Comparison of ENCODE assay signal across 8 mouse cellular contexts in genomic region chr4:150569135-150569833, GRCm38 (mm10).
DNase-seq lines count a peak whose midpoint lies in the region; ATAC-seq and TF ChIP-seq lines count a peak whose summit lies in the region.

No protein-coding gene starts in this region.

- in situ Hi-C loops in CH12.LX (cut with MboI; ENCODE audit: low pct_ligation_motif_present, low pct_unique_long_range_greater_than_20kb, low sequenced_read_pairs): no loop called here

- no peak for TF ChIP-seq EP300 in CH12.LX (IDR thresholded peaks at IDR 0.05; ENCODE audit: low read length)

- 0% methylated on average over 59 of the region's 73 CpGs for WGBS in forebrain, embryonic 11.5 days
- under 1% methylated on average over 63 of the region's 73 CpGs for WGBS in heart, embryonic 15.5 days
- WGBS in neural tube, embryonic 14.5 days: under 1% methylated on average over 52 of the region's 73 CpGs

- no peaks in the 10 kb centered on the region for H3K9me3 ChIP-seq in CH12.LX (replicated peaks; ENCODE audit: low read length)
- H3K9me3 ChIP-seq in forebrain, embryonic 11.5 days (ENCODE audit: control insufficient read depth, low read length): no peaks in the 10 kb centered on the region
- H3K9me3 ChIP-seq in heart, embryonic 15.5 days (replicated peaks): no peaks in the 10 kb centered on the region
- H3K9me3 ChIP-seq in neural tube, embryonic 14.5 days (ENCODE audit: control insufficient read depth, low read length): no peaks in the 10 kb centered on the region

- peak overlapping the region; percentile 70 to 82 (median 79) for H3K4me3 ChIP-seq in CH12.LX (replicated peaks in 1 of 3; ENCODE audit: low read depth in 2 of 3, low read length in 2 of 3, poor library complexity in 1 of 3)
- H3K4me3 ChIP-seq in forebrain, embryonic 11.5 days (ENCODE audit: low read depth, low read length): peak overlapping the region; percentile 74
- peak overlapping the region; percentile 88 for H3K4me3 ChIP-seq in heart, embryonic 15.5 days
- peak overlapping the region; percentile 85 for H3K4me3 ChIP-seq in neural tube, embryonic 14.5 days (ENCODE audit: low read depth, low read length)
- H3K4me3 ChIP-seq in testis, adult 2 months (ENCODE audit: control insufficient read depth, low read depth, low read length): peak overlapping the region; percentile 92

- peak overlapping the region; percentile 64 for H3K27ac ChIP-seq in CH12.LX (ENCODE audit: insufficient read depth, low read depth)
- H3K27ac ChIP-seq in forebrain, embryonic 11.5 days (ENCODE audit: low read depth, low read length): peak overlapping the region; percentile 59
- peak overlapping the region; percentile 93 for H3K27ac ChIP-seq in heart, embryonic 15.5 days
- H3K27ac ChIP-seq in neural tube, embryonic 14.5 days (ENCODE audit: low read depth, low read length): peak overlapping the region; percentile 95
- peak overlapping the region; percentile 93 for H3K27ac ChIP-seq in testis, adult 2 months (ENCODE audit: control insufficient read depth, insufficient read depth, low read depth, low read length)

- TF ChIP-seq POLR2A in CH12.LX (IDR thresholded peaks at IDR 0.05; ENCODE audit: low read depth, low read length): peak; percentile 38; the same call in 1 of the 2 replicates
- TF ChIP-seq POLR2A in testis, adult 2 months (IDR thresholded peaks at IDR 0.05; ENCODE audit: control insufficient read depth, low read depth, low read length): no peak

- no peaks in the 10 kb centered on the region for H3K27me3 ChIP-seq in CH12.LX (replicated peaks)
- no peaks in the 10 kb centered on the region for H3K27me3 ChIP-seq in forebrain, embryonic 11.5 days (ENCODE audit: control insufficient read depth, insufficient read depth, low read length)
- H3K27me3 ChIP-seq in heart, embryonic 15.5 days: no peaks in the 10 kb centered on the region
- no peaks in the 10 kb centered on the region; the same call in 1 of the 2 replicates for H3K27me3 ChIP-seq in neural tube, embryonic 14.5 days (ENCODE audit: control insufficient read depth, insufficient read depth, low read length)
- no peaks in the 10 kb centered on the region for H3K27me3 ChIP-seq in testis, adult 2 months (ENCODE audit: control insufficient read depth, insufficient read depth, low read length)

- H3K4me1 ChIP-seq in CH12.LX (ENCODE audit: control insufficient read depth in 1 of 2, insufficient read depth in 2 of 2): peaks cover 24 to 64% of the 10 kb centered on the region in 2 experiments
- H3K4me1 ChIP-seq in forebrain, embryonic 11.5 days (replicated peaks; ENCODE audit: control insufficient read depth, insufficient read depth, low read length): peaks cover 15% of the 10 kb centered on the region
- peaks cover 30% of the 10 kb centered on the region for H3K4me1 ChIP-seq in heart, embryonic 15.5 days (replicated peaks)
- peaks cover 22% of the 10 kb centered on the region for H3K4me1 ChIP-seq in neural tube, embryonic 14.5 days (ENCODE audit: control insufficient read depth, insufficient read depth, low read length)
- H3K4me1 ChIP-seq in testis, adult 2 months (ENCODE audit: control insufficient read depth, insufficient read depth, low read length): peaks cover 16% of the 10 kb centered on the region

- peak; percentile 89 for ATAC-seq in forebrain, embryonic 11.5 days (replicated peaks; ENCODE audit: low FRiP score)
- ATAC-seq in heart, embryonic 15.5 days (replicated peaks; ENCODE audit: insufficient number of reproducible peaks, insufficient read depth, low FRiP score, low read depth): peak; percentile 89
- ATAC-seq in neural tube, embryonic 14.5 days (ENCODE audit: low read depth): peak; percentile 92

- H3K4me2 ChIP-seq in CH12.LX (ENCODE audit: insufficient read depth, low read depth, poor library complexity, severe bottlenecking): peak overlapping the region; percentile 68
- H3K4me2 ChIP-seq in forebrain, embryonic 11.5 days (ENCODE audit: low read depth, low read length, severe bottlenecking): peak overlapping the region; percentile 88
- H3K4me2 ChIP-seq in heart, embryonic 15.5 days: peak overlapping the region; percentile 81
- H3K4me2 ChIP-seq in neural tube, embryonic 14.5 days (ENCODE audit: low read depth, low read length): peak overlapping the region; percentile 83

- dilution Hi-C loops in CH12.LX (cut with MboI; ENCODE audit: extremely low pct_ligation_motif_present, extremely low pct_unique_long_range_greater_than_20kb, low sequenced_read_pairs): no loop called here

- peak; percentile 34 for DNase-seq in CH12.LX (ENCODE audit: extremely low read depth)
- peak; percentile 49 for DNase-seq in c-Kit-positive CD71-positive TER-119-positive erythroid progenitor cells, embryonic 14.5 days (ENCODE audit: low spot score)
- DNase-seq in forebrain, embryonic 11.5 days (ENCODE audit: low spot score): peak; percentile 88
- peak; percentile 87 for DNase-seq in kidney, postnatal 14 days
- DNase-seq in lung, adult 18-20 months: peak; percentile 71 to 79

- H3K79me2 ChIP-seq in CH12.LX (replicated peaks; ENCODE audit: control insufficient read depth, extremely low read depth, insufficient read depth, poor library complexity, severe bottlenecking): no peaks in the 10 kb centered on the region; the same call in 1 of the 2 replicates

- no peak for TF ChIP-seq CTCF in CH12.LX (conservative IDR thresholded peaks at IDR 0.05 in 1 of 2, IDR thresholded peaks at IDR 0.05 in 1 of 2; ENCODE audit: low read depth in 2 of 2, low read length in 2 of 2)
- no peak for TF ChIP-seq CTCF in testis, adult 2 months (IDR thresholded peaks at IDR 0.05; ENCODE audit: control insufficient read depth, insufficient read depth, insufficient replicate concordance, low read depth, low read length)

- peaks cover 2 to 23% of the 10 kb centered on the region in 2 experiments for H3K36me3 ChIP-seq in CH12.LX (replicated peaks in 1 of 2; ENCODE audit: control insufficient read depth in 1 of 2, insufficient read depth in 1 of 2, low read length in 1 of 2)
- no peaks in the 10 kb centered on the region for H3K36me3 ChIP-seq in forebrain, embryonic 11.5 days (ENCODE audit: control insufficient read depth, insufficient read depth, low read length)
- H3K36me3 ChIP-seq in heart, embryonic 15.5 days: peaks cover 6% of the 10 kb centered on the region; the same call in 1 of the 2 replicates
- no peaks in the 10 kb centered on the region for H3K36me3 ChIP-seq in neural tube, embryonic 14.5 days (ENCODE audit: control insufficient read depth, insufficient read depth, low read length)
- no peaks in the 10 kb centered on the region for H3K36me3 ChIP-seq in testis, adult 2 months (ENCODE audit: control insufficient read depth, insufficient read depth, low read length)

- peak overlapping the region; percentile 60 for H3K9ac ChIP-seq in CH12.LX (ENCODE audit: insufficient read depth, low read depth)
- H3K9ac ChIP-seq in forebrain, embryonic 11.5 days (ENCODE audit: low read length): peak overlapping the region; percentile 91
- peak overlapping the region; percentile 88 for H3K9ac ChIP-seq in heart, embryonic 15.5 days
- H3K9ac ChIP-seq in neural tube, embryonic 14.5 days (replicated peaks; ENCODE audit: low read depth, low read length): peak overlapping the region; percentile 92

- no peak for TF ChIP-seq RAD21 in CH12.LX (IDR thresholded peaks at IDR 0.05; ENCODE audit: low read depth, low read length)

TF ChIP-seq in CH12.LX, 34 proteins besides CTCF, POLR2A, EP300 and RAD21:
- TF ChIP-seq NELFE (IDR thresholded peaks at IDR 0.05; ENCODE audit: low read depth, low read length) (0 out of 2 replicates have a peak, but pooled peaks have one; percentile 1), ELF1 (IDR thresholded peaks at IDR 0.05; ENCODE audit: low read depth, low read length) (peak; percentile 36; the same call in 1 of the 2 replicates), SIN3A (IDR thresholded peaks at IDR 0.05; ENCODE audit: low read length) (peak; percentile 16), RCOR1 (conservative IDR thresholded peaks at IDR 0.05; ENCODE audit: low read depth, low read length) (no peak)

Comparison
In these comparisons a context has a peak if more than half of its experiments do, and no peak if none do; other contexts are left out.
1. Peak in every context shown above with its lines: DNase-seq, ATAC-seq, H3K4me3 ChIP-seq and H3K27ac ChIP-seq.
2. DNase-seq: peak in every context shown above with its lines; median percentile 88 in forebrain, embryonic 11.5 days; 87 in kidney, postnatal 14 days; 75 in lung, adult 18-20 months; 49 in c-Kit-positive CD71-positive TER-119-positive erythroid progenitor cells, embryonic 14.5 days; 34 in CH12.LX.